Mouse (Mus musculus): Measurements from ENCODE around the gene AU041133. TPM values are rescaled to one million over a fixed set of nuclear protein-coding genes. Genes with fewer than 3 reads are reported as not detected.

Gene AU041133
- polyA plus RNA-seq, 1 experiment: 0.35 TPM

DNA sequence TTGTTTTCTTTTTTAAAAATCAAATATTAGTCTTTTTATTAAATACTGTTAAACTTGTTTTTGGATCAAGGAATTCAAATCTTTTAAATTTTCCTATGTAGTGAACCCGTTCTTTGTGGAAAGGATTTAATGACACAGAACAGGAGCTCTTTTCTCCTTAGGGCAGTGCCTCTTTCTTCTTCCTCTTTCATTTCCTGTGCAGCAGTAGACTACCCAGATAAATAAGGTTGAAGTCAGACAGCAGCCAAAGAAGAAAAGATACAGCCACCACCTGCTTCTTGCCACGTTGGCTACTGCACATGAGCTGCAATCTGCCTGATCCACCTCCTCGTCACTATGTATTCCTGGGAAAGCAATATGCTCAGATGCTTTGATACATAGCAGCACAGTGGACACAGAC is 40.0 kb downstream of the AU041133 start:
- H3K4me3 ChIP-seq (ENCODE audit: control insufficient read depth, insufficient read depth, low read length): no peak overlapping the region
- no peak for DNase-seq
- H3K27me3 ChIP-seq (ENCODE audit: control insufficient read depth, insufficient read depth, low read length): no peaks in the 10 kb centered on the region
- H3K4me1 ChIP-seq (replicated peaks; ENCODE audit: control insufficient read depth, insufficient read depth, low read length): no peaks in the 10 kb centered on the region
- no peak overlapping the region for H3K27ac ChIP-seq (ENCODE audit: control insufficient read depth, insufficient read depth, low read length)
- TF ChIP-seq POLR2A (IDR thresholded peaks at IDR 0.05; ENCODE audit: control insufficient read depth, extremely low read depth, insufficient read depth, low read length, poor library complexity) (no peak), CTCF (IDR thresholded peaks at IDR 0.05; ENCODE audit: borderline replicate concordance, control insufficient read depth, extremely low read depth, insufficient read depth, low read length, poor library complexity) (no peak)
- WGBS: 16% methylated on average over 3 of the region's 3 CpGs
- H3K36me3 ChIP-seq (ENCODE audit: control insufficient read depth, insufficient read depth, low read length): no peaks in the 10 kb centered on the region

DNA sequence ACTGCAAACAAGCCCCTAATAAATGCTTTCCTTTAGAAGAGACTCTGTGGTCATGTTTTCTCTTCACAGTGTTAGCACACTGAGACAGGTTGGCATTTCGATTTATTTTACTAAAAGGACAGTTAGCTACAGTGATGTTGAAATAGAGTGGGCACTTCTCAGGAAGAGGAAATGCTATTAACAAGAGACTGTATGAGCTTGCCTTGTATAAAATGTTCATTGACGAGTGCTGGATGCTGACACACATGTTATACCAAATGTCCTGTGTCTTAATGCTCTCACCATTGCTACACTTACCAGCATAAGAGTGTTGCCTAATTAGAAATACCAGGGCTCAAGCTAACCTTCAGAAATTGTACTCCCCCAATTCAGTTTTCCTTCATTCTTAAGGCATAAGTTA is 42.0 kb downstream of the AU041133 start:
- Histone ChIP-seq H3K4me3 (ENCODE audit: control insufficient read depth, insufficient read depth, low read length) (no peak overlapping the region), H3K4me1 (replicated peaks; ENCODE audit: control insufficient read depth, insufficient read depth, low read length) (no peaks in the 10 kb centered on the region), H3K36me3 (ENCODE audit: control insufficient read depth, insufficient read depth, low read length) (no peaks in the 10 kb centered on the region), H3K27me3 (ENCODE audit: control insufficient read depth, insufficient read depth, low read length) (no peaks in the 10 kb centered on the region), H3K27ac (ENCODE audit: control insufficient read depth, insufficient read depth, low read length) (no peak overlapping the region)
- TF ChIP-seq POLR2A (IDR thresholded peaks at IDR 0.05; ENCODE audit: control insufficient read depth, extremely low read depth, insufficient read depth, low read length, poor library complexity) (no peak), CTCF (IDR thresholded peaks at IDR 0.05; ENCODE audit: borderline replicate concordance, control insufficient read depth, extremely low read depth, insufficient read depth, low read length, poor library complexity) (no peak)
- 88% methylated on average over 2 of the region's 2 CpGs for WGBS
- no peak for DNase-seq

DNA sequence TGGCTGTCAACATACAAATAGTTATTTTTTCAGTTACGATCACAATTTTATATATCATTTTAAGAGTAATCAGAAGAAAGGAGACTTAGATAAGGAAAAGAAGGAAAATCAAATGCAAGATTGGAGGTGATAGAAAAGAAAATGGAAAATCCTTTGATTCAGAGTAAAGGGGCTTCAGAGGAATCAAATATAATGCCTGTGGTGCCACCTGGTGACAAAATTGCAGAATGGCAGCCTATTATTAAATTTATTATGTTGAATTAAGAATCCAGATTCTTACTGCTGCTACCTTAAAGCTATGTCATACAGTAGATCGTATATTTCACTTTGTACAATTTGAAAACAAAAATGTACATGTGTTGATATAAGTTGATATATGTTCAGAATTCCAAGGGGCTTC is 43.0 kb downstream of the AU041133 start:
- H3K36me3 ChIP-seq (ENCODE audit: control insufficient read depth, insufficient read depth, low read length): no peaks in the 10 kb centered on the region
- H3K4me1 ChIP-seq (replicated peaks; ENCODE audit: control insufficient read depth, insufficient read depth, low read length): no peaks in the 10 kb centered on the region
- no peaks in the 10 kb centered on the region for H3K27me3 ChIP-seq (ENCODE audit: control insufficient read depth, insufficient read depth, low read length)
- DNase-seq: peak; percentile 3
- no peak overlapping the region for H3K4me3 ChIP-seq (ENCODE audit: control insufficient read depth, insufficient read depth, low read length)
- no peak overlapping the region for H3K27ac ChIP-seq (ENCODE audit: control insufficient read depth, insufficient read depth, low read length)
- WGBS: 50% methylated on average over 2 of the region's 2 CpGs
- TF ChIP-seq POLR2A (IDR thresholded peaks at IDR 0.05; ENCODE audit: control insufficient read depth, extremely low read depth, insufficient read depth, low read length, poor library complexity): no peak
- no peak for TF ChIP-seq CTCF (IDR thresholded peaks at IDR 0.05; ENCODE audit: borderline replicate concordance, control insufficient read depth, extremely low read depth, insufficient read depth, low read length, poor library complexity)

DNA sequence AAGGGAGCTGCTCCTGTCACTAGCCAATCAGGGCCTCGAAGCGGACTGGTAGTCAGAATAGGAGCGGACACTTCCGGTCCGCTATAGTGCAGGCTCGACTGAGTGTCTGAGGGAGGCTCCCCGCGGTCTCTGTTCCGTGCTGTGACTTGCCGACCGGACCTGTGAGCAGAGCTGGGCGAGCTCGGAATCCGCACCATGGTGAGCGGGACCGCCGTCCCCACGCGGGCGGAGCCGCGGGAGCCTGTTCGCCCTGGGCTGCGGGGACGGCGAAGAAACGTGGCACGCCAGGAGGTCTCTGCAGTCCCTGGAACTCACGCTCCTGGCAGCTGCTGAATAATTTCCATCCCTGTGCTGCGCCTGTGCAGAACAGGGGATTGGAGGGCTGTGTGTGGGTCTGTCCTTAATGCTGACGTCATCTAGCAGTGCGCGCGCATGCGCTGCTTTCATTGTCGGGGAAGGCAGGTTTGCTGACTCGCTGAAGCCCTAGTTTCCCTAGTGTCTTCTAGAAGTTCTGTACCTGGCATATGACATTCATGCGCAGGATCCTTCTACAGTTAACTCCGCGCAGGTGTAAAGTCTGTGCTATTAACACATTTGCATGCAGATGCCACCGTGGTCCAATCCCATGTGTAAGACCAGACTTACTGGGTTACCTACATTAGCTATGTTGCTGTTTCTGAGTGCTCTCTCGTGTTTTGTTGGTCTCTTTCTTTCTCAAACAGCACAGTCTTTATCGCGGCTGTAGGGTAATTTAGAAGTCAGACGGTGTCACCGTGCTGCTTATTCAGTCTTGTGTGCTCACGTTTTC is 50.6 kb downstream of the AU041133 start:
- Histone ChIP-seq H3K4me3 (ENCODE audit: control insufficient read depth, insufficient read depth, low read length) (peak overlapping the region; percentile 60), H3K36me3 (ENCODE audit: control insufficient read depth, insufficient read depth, low read length) (no peaks in the 10 kb centered on the region), H3K27me3 (ENCODE audit: control insufficient read depth, insufficient read depth, low read length) (no peaks in the 10 kb centered on the region), H3K27ac (ENCODE audit: control insufficient read depth, insufficient read depth, low read length) (no peak overlapping the region), H3K4me1 (replicated peaks; ENCODE audit: control insufficient read depth, insufficient read depth, low read length) (0 out of 2 replicates have a peak, but pooled peaks cover 2% of the 10 kb centered on the region)
- DNase-seq: peak; percentile 49
- TF ChIP-seq CTCF (IDR thresholded peaks at IDR 0.05; ENCODE audit: borderline replicate concordance, control insufficient read depth, extremely low read depth, insufficient read depth, low read length, poor library complexity) (0 out of 2 replicates have a peak, but pooled peaks have one; percentile 20), POLR2A (IDR thresholded peaks at IDR 0.05; ENCODE audit: control insufficient read depth, extremely low read depth, insufficient read depth, low read length, poor library complexity) (no peak)
- 7% methylated on average over 47 of the region's 47 CpGs for WGBS

Other genes starting within 250 kb of the AU041133 start
- 0.15 TPM in 1 of 2 replicates, not detected in the other for gene Zfp781, start 197.5 kb upstream of the AU041133 start, polyA plus RNA-seq (2012; rRNA removed)
- gene Zfp873, start 79.9 kb upstream of the AU041133 start, polyA plus RNA-seq (2012; rRNA removed): 3.5 and 5.4 TPM in 2 replicates
- gene BC024063, start 44.7 kb upstream of the AU041133 start, polyA plus RNA-seq (2012; rRNA removed): 0.11 TPM in 2 replicates
- gene Zfp938, start 113.3 kb downstream of the AU041133 start, polyA plus RNA-seq (2012; rRNA removed): 0.69 and 1.1 TPM in 2 replicates
- gene 4932415D10Rik, start 188.6 kb downstream of the AU041133 start, polyA plus RNA-seq (2012; rRNA removed): not detected in 2 replicates
- gene Gm4924, start 226.2 kb downstream of the AU041133 start, polyA plus RNA-seq (2012; rRNA removed): 0.18 and 0.46 TPM in 2 replicates